Mouse (Mus musculus) spleen, adult 12 weeks (tissue): ENCODE data around the gene Exosc8.
"Not testable (repeated sequence)": the region's sequence is repeated elsewhere in the genome, so short reads cannot be mapped to it uniquely, and the experiment has no call there.

Experiments used
- DNase-seq: peaks from one replicate; pipeline ENCODE4 v3.0.0; 2022; ENCODE audit warnings: low spot score

Gene Exosc8

GRCm38 (mm10) chr3:54734411-54735246 lies 564 bp downstream of the Exosc8 start:
- peak; percentile 88 for DNase-seq

DNA sequence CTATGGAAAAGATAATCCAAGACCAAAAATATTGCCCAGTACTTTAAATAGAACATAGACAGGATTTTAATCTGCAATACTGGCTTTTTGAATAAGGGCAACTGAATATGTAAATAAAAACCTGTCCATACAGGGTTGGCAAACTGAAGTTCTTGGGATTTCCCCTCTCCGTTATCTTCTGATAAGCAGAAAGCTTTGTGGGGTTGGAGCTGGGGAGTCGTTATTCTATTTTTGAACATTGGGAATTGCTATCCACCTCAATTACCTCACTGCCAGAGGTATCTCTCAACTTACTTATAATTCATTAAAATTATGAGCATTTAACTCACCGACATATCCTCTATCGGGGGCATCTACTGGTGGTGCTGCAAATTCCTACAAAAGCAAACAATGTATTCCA lies 2.8 kb downstream of the Exosc8 start:
- DNase-seq: no peak

GRCm38 (mm10) chr3:54731626-54732150 lies 3.5 kb downstream of the Exosc8 start:
- DNase-seq: no peak

DNA sequence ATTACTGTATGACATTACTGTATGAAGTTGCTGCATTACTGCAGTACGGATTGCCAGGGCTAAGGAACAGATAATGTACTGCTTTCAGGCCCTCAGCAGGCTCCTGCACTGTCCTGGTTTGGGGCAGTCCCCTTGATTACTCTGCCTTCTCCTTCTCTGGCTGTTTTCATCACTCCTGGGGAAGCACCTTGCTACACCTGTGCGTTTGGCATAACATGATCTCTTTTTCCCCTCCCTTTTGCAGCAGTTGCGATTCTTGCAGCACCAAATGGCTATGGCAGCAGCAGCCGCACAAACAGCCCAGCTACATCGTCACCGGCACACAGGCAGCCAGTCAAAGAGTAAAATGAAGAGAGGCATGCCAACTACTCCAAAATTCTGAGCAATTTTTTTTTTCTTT lies 7.1 kb downstream of the Exosc8 start:
- DNase-seq: no peak

- no peak for DNase-seq
These were observed 7.6 kb downstream of the Exosc8 start for GRCm38 (mm10) chr3:54727588-54727987.

DNA sequence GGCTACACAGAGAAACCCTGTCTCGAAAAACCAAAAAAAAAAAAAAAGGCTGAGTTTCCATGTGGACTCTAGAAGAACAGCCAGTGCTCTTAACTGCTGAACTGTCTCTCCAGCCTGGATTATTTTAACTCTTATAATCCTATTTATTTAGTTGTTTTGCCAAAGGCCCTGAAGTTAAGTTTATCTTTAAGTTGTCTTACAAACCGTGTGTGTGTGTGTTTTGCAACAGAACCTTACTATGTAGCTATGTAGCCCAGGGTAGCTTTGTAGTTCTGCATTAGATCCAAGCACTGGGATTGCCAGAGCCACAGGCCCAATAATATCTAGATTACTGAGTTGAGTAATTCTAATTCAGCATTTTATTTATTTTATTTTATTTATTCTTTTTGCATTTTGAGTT lies 9.8 kb downstream of the Exosc8 start:
- no peak for DNase-seq

DNA sequence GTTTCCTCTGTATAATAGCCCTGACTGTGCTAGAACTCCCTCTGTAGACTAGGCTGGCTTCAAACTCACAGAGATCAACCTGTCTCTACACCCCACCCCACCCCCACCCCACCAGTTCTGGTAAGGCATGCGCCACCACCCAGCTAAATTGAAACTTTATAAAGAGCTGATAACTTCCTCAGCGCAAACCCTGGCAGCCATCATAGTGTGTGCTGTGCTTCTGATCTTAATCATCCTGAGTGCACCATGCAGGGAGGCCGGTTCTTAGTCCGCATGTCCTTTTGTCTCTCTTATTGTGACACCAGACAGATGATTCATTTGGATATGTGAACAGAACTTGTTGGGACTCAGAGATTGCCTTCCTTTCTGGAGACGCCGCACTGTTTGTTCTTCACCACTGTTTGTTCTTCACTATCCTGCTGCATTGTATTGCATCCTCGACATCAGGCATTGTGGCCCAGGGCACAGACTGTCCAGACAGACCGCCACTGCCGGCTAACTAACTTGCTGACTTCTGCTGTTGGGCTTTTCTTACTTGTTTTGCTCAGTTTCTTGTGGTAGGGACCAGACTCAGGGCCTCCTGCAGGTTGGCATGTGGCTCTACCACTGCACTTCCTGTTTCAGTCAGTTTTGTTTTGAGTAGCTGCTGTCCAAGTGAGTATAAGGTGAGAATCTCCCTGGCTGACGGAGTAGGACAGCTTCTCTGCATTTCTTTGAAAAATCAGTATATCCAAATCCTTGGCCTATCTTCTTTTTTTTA lies 11.3 kb downstream of the Exosc8 start:
- DNase-seq: peak; percentile 13

DNA sequence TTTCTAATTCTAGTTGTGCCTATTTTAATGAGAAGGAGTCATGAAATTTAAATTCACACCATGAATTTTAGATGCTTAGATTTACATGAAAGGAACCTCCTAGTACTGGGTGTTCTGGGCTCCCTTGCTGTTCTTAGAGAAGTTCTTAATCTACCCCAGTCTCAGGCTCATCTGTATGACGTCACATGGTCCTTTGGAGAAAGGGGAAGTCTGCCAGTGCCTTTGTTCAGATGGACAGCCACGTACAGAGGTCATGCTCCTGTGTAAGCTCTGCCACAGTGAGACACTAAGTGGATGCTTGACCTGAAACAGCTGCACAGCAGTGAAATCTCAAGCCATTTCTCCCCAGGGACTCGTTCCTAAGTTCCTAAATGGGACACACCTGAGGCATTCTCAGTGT lies 16.2 kb downstream of the Exosc8 start:
- DNase-seq: no peak

DNA sequence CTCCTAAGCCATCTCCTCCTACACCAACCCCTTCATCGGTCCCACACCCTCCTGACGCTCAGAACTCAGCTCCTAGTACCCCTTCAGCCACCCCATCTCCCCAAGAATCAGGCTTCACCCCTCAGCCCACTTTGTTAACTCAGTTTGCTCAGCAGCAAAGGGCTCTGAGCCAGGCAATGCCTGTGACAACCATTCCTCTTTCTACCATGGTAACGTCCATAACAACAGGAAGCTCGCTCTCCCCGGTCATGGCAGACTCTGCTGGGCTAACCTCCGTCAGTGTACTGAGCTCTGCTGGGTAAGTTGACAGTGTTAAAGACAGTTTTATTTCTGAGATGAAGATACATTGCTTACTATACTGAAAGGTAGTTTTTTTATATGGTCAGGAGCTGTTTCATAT lies 17.8 kb downstream of the Exosc8 start:
- DNase-seq: no peak

DNA sequence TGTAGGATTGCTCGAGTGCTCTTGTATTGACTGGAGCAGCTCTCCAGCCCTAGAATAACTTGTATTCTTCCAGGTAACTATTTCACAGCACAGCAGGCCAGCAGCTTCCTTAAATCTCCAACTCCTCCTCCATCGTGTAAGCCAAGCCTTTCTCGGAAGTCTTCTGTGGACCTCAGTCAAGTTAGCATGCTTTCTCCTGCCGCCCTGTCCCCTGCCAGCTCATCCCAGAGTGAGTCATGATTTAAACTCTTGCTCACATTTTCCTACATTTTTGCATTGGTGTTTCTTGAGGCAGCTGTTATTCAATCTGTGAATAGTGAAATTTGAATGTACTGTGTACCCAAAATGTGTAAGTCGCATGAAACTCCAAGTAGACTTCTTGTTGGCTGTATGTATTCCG lies 19.7 kb downstream of the Exosc8 start:
- no peak for DNase-seq

DNA sequence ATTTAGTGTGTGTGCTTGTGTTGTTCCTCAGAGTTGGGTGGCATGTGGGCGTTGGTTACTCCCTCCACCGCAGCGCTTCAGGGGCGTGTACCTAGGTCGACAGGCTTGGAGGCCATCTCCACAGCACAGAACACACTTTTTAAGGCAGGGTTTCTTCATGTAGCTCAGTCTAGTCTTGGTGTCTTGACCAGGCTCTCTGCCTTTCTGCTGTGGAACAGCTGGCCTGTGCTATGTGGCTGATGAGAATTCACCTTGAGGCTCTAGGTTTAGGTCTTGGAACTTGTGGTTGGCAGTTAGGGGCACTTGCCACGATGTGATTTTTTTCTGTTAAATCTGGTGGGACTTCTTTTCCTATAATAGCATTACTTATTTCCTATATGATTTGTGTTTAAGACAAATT lies 20.9 kb downstream of the Exosc8 start, which contains the start of gene Gm21958:
TSS of gene Gm21958 (minus strand) at position 101 of the 400 bp plus-strand sequence.
- no peak for DNase-seq

DNA sequence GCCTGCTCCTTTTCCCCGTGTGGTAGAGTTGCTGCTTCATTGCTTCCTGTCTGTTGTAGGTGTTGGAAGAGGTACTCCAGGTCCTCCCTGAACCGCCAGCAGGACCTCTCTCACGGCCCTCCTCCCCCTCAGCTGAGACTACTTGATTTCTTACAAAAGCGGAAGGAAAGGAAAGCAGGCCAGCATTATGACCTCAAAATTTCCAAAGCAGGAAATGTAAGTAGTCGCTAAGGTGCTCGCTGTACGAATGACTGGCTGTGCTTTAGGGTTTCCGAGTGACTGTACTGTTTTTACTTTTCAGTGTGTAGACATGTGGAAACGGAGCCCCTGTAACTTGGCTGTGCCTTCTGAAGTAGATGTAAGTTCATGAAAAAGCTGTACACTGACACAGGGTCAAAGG lies 26.2 kb downstream of the Exosc8 start:
- DNase-seq: no peak

GRCm38 (mm10) chr3:54704106-54704505 lies 31.1 kb downstream of the Exosc8 start:
- not testable (repeated sequence) for DNase-seq

DNA sequence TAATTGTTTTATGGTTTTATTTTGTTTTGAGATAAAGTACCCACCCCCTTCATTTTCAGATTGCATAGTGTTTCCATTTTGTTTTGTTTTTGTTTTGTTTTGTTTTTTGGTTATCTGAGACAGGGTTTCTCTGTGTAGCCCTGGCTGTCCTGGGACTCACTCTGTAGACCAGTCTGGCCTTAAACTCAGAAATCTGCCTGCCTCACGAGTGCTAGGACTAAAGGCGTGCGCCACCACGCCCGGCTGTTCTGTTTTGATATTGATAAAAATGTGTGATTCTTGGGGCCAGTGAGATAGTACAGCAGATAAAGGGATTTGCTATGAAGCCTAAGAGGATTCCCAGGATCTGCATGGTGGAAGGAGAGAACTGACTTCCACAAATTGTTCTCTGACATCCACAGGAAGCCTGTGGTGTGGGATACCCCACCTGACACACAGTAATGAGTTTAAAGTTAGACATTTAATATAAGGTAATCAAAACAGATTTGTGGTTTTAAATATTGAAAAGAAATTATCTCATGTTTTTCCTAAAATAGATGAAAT lies 35.4 kb downstream of the Exosc8 start:
- no peak for DNase-seq

- DNase-seq: no peak
These were observed 42.2 kb downstream of the Exosc8 start for GRCm38 (mm10) chr3:54693056-54693415.

DNA sequence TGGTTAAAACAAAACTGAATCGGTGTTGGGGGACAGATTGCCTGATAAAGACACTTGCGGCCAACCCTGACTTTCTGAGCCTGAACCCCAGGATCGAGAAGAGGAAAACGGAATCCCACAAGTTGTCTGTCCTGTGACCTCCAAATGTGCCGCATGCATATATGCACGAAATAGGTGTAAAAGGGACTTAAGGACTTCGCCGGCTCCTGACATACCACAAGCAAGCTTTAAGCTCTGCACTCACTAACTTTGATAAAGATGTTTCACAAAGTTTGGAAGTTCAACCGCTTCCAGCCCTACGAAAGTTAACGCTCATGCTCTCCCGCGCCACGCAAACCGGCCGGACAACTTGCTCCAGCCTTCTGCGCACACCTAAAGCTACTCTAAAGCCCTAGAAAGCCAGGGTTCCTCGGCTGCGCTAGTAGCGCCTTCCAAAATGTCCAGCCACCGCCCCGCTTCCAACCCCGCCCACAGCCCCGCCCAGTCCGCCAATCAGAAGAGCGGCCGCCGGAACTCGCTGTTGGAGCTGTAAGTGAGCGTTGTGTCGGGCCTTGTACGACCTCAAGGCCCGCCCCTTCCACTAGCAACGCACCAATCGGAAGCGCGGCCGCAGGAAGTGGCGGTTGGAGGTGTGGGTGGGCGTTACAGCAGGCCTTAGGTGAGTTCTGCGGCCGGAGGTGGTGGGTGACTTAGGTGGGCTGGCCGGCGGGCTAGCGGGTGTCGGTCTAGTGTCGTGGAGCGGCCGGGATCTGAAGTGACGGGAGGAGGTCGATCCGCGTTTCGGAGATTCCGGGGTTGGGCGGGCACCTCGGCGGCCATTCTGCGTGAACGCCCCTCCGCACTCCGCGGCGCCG lies 42.8 kb downstream of the Exosc8 start, which contains the start of gene Supt20:
TSS of gene Supt20 (plus strand) at position 606 of the 854 bp plus-strand sequence.
- peak; percentile 89 for DNase-seq

GRCm38 (mm10) chr3:54689091-54689490 lies 46.1 kb downstream of the Exosc8 start:
- DNase-seq: no peak

DNA sequence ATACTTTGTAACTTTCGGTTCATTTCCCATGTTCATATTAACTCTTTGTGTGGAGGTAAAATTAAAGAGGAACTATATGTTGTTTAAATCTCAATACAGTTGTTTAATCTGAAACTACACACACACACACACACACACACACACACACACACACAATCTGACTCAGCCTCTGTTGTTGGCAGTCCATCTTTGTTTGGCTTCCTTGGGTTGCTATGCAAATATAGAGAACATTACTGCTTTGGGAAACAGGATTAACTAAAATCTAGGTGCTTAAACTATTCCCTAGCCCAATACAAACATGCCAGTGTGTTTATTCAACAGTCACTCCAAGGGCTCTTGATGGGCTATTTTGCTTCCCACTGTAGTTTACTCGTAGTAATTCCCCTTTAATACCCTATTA lies 47.9 kb downstream of the Exosc8 start:
- DNase-seq: no peak

DNA sequence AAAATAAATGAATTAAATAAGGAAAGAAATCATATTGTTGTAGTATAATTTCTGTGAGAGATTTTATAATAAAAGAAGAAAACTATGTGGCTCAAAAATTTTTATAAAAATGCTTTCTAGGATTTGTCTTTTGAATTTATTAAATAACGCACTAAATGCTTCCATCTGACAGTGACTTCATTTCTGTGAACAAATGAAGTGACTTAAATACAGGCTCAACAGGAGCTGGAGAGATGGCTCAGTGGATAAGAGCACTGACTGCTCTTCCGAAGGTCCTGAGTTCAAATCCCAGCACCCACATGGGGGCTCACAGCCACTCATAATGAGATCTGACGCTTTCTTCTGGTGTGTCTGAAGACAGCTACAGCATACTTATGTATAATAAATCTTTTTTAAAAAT lies 50.0 kb downstream of the Exosc8 start:
- DNase-seq: no peak

- DNase-seq: no peak
These were observed 53.6 kb downstream of the Exosc8 start for GRCm38 (mm10) chr3:54681310-54682204.
